Mouse (Mus musculus) liver, adult 2 months (tissue): ENCODE data around the gene Acsl1.

ENCODE experiments used
- CTCF ChIP-seq: fragments of 200-500 bp; IDR thresholded peaks from 2 replicates; pipeline ENCODE4 v1.5.1; 2011; ENCODE audit warnings: low read depth, low read length, control low read depth
- POLR2A ChIP-seq: fragments of 200-500 bp; IDR thresholded peaks from 2 replicates; pipeline ENCODE4 v1.6.1; 2011; ENCODE audit warnings: low read length, control low read depth; ENCODE audit not compliant: insufficient read depth; ENCODE audit errors: extremely low read depth

DNA sequence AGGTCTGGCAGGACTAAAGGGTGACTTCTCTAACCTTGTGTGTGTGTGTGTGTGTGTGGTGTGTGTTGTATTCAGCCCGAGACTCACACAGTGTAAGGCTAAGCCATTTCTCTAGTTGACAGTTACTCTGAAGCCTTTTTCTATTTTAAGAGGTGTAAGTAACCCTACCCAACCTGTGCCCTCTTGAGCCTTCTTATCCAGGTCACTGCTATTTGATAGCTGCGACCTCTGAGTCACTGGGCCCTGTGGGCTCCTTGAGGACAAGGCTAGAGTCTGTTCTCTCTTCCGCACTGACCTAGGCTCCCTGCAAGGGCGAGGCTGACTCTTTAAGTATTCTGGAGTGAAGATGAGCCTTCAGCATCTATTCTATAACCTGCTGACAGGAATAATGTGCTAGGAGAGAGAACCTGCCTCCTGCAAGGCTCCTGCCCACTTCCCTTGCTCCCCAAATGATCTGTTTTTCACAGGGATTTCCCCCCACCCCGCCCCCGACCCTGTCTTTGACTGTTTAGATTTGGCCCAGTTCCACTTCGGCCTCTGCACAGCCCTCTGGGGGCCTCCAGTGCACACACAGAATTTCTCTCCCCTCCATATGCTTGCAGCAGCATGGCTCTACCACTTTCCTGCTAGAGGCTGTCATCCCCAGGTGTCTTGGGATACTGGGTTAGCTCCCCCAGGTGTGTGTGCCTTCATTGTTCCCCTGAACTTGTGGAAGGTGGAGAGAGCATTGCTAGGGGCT is 9.1 kb downstream of the Acsl1 start:
- TF ChIP-seq POLR2A (no peak), CTCF (no peak)
